Mouse (Mus musculus) E14TG2a.4 (cell line): ENCODE data around the gene Fli1.

Experiments used
- CTCF ChIP-seq: conservative IDR thresholded peaks from 2 replicates; pipeline ENCODE4 v1.5.1; 2014; ENCODE audit warnings: low read length
- NANOG ChIP-seq: IDR thresholded peaks from 2 replicates; pipeline ENCODE4 v1.6.1; 2014; ENCODE audit warnings: borderline replicate concordance, low read length, mixed read lengths

GRCm38 (mm10) chr9:32434241-32435213 is 108.1 kb downstream of the Fli1 start:
- TF ChIP-seq CTCF (no peak), NANOG (no peak)
